Mouse (Mus musculus): Measurements from ENCODE around the gene Ninj2.

- no peak for TF ChIP-seq RAD21 (IDR thresholded peaks at IDR 0.05; ENCODE audit: low read depth, low read length)
- no peak for TF ChIP-seq MAX (IDR thresholded peaks at IDR 0.05; ENCODE audit: low read length)
- TF ChIP-seq CTCF (conservative IDR thresholded peaks at IDR 0.05 in 1 of 2, IDR thresholded peaks at IDR 0.05 in 1 of 2; ENCODE audit: low read depth in 2 of 2, low read length in 2 of 2) = no peak
- TF ChIP-seq ELF1 (IDR thresholded peaks at IDR 0.05; ENCODE audit: low read depth, low read length) = no peak
- TF ChIP-seq USF1 (IDR thresholded peaks at IDR 0.05; ENCODE audit: low read depth, low read length) = no peak
- TF ChIP-seq MAFK (IDR thresholded peaks at IDR 0.05; ENCODE audit: insufficient replicate concordance, low read length) = no peak
- no peak for TF ChIP-seq MEF2A (IDR thresholded peaks at IDR 0.05; ENCODE audit: borderline replicate concordance, low read depth, low read length)
- no peak for TF ChIP-seq POLR2A (IDR thresholded peaks at IDR 0.05; ENCODE audit: low read depth, low read length)
- no peak for TF ChIP-seq KAT2A (IDR thresholded peaks at IDR 0.05; ENCODE audit: insufficient replicate concordance, low read length)
- no peak for TF ChIP-seq USF2 (conservative IDR thresholded peaks at IDR 0.05; ENCODE audit: low read depth, low read length)
- TF ChIP-seq TBP (conservative IDR thresholded peaks at IDR 0.05; ENCODE audit: low read depth, low read length) = no peak
Observed at GRCm38 (mm10) chr6:120150206-120150605, 57.1 kb downstream of the Ninj2 start.
